Mouse (Mus musculus): ENCODE data around the gene Crlf1.

- TF ChIP-seq CTCF (IDR thresholded peaks at IDR 0.05; ENCODE audit: extremely low read depth, insufficient read depth, insufficient read length, insufficient replicate concordance) (no peak), POLR2A (IDR thresholded peaks at IDR 0.05; ENCODE audit: low read depth, low read length) (no peak)
Observed at GRCm38 (mm10) chr8:70488931-70489470, 4.0 kb upstream of the Crlf1 start.

Measured in spleen, adult 2 months (tissue).